Mouse (Mus musculus): Measurements from ENCODE around the gene E2f8.

E2f8 gene

GRCm38 (mm10) chr7:48881486-48881885 is at the start of gene E2f8:
TSS of gene E2f8 (minus strand) at chr7:48881596.
- DNase-seq (ENCODE audit: low read depth, low spot score): peak; percentile 64

- DNase-seq (ENCODE audit: low read depth, low spot score): no peak
Observed at GRCm38 (mm10) chr7:48930399-48930798, 49.0 kb upstream of the E2f8 start.

- peak; percentile 70 for DNase-seq (ENCODE audit: low read depth, low spot score)
Observed at GRCm38 (mm10) chr7:48928364-48928763, 47.0 kb upstream of the E2f8 start.

- DNase-seq (ENCODE audit: low read depth, low spot score): no peak
Observed at GRCm38 (mm10) chr7:48925214-48925613, 43.8 kb upstream of the E2f8 start.

DNA sequence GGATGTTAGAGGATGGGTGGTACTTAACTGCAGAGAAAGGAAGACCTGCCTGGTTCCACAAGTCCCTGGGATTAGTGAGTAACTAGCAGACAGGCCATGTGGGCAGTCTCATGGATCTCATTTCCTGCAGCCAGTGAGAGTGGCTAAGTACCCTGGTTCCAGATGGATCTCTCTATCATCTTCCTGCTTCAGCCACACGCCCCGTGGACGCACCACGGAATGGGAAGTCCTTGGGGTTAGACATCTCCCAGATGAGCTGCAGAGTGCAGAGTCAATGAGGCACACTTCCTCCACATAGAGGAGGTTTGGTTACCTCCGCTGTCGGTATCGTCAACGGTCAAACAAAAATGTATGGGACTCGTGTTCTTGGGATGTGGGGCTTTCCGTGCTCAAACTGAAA is 42.2 kb upstream of the E2f8 start:
- DNase-seq (ENCODE audit: low read depth, low spot score): peak; percentile 16

- no peak for DNase-seq (ENCODE audit: low read depth, low spot score)
Observed at GRCm38 (mm10) chr7:48918389-48918788, 37.0 kb upstream of the E2f8 start.

GRCm38 (mm10) chr7:48917988-48918387 is 36.6 kb upstream of the E2f8 start:
- DNase-seq (ENCODE audit: low read depth, low spot score): peak; percentile 96

DNA sequence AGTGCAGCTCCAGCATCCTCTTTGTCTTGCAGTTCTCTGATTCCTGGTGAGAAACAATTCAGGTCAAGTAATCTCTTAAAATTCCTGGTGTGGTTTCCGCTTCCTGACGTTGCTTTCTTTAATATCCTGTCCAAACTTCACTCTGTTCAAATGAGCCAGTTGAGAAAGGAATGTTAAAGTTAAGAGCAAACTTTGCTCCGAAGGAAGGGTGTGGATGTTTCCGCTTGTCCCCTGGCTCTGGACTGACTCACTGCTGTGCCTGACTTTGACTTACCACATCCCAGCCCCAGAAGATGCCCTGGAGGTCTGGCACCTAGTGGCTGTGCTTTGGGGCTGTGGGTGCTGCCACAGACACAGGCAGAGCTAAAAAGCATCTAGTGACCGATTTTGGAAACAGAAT is 36.1 kb upstream of the E2f8 start:
- peak; percentile 82 for DNase-seq (ENCODE audit: low read depth, low spot score)

DNA sequence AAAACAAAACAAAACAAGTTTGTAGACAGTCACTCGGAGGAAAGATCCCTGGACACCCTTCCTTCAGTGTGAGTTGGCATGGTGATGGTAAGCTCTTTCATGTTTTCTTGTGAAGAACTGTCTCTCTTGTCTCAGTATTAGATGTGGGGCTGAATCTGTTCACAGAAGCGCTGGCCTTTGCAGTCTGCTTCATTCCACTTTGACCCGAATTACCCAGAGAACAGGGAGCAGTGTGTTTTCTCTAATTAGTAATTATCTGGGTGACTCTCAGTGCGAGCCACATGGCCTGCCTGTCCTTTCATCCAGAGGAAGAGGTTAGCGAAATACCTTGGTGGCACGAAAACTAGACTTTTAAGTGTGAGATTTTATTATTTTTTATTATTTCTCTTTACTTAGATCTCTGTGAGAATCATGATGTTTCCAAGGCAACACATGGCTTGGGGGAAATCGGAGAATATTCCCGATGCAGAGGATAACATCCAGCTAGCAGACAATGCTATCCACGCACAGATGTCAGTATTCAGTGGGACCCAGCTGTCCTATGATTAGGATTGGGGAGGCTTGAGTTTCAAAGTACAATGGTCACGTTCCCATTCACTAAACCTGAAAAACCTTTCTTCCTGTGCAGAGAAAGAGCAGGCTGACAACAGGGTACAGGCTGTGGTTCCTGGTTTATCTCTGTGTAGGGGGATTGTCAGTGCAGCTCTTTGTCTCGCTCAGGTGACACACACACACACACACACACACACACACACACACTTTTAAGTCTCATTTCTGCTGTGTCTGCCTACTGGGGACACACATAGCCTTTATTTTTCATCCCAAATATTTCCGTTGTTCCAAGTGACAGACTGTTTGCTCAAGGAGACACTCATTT is 33.5 kb upstream of the E2f8 start:
- no peak for DNase-seq (ENCODE audit: low read depth, low spot score)

DNA sequence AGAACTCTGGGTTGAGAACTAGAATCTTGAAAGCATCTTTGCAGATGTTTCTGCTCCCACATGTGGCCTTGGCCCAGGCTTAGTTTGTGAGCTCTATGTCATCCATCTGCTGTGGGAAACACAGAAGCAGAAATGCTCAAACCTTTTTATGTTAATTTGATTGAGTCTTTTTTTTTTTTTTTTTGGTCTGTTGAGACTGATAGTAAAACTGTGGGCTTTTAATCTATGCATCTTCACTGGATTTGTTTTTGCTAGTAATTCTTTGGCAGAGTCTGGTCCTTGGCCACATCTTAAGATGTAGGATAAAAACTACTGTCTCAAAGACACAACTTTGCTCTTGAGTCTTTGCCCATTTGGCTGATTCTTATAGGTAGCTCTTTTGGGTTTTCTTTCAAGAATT is 29.8 kb upstream of the E2f8 start:
- no peak for DNase-seq (ENCODE audit: low read depth, low spot score)

GRCm38 (mm10) chr7:48910282-48910681 is 28.9 kb upstream of the E2f8 start:
- no peak for DNase-seq (ENCODE audit: low read depth, low spot score)

DNA sequence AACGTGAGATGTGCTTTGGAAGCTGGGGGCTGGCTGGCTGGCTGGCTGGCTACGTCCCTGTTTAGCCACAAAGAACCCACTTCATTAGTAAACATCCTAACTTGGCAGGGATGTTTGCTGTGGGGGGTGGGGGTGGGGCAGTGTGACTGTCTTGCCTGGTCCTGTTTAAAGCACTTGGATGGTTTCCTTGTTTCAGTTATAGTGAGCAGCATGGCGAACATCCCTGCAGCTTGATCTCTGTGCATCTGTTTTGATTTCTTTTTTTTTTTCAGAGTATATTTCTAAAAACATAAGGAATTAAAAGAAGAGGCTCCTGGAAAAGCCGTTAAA is 27.9 kb upstream of the E2f8 start:
- DNase-seq (ENCODE audit: low read depth, low spot score): no peak

GRCm38 (mm10) chr7:48908521-48909341 is 27.3 kb upstream of the E2f8 start, which contains the start of gene Nav2:
TSS of gene Nav2 (plus strand) at chr7:48908716.
- no peak for DNase-seq (ENCODE audit: low read depth, low spot score)

GRCm38 (mm10) chr7:48902454-48902853 is 21.1 kb upstream of the E2f8 start:
- no peak for DNase-seq (ENCODE audit: low read depth, low spot score)

DNA sequence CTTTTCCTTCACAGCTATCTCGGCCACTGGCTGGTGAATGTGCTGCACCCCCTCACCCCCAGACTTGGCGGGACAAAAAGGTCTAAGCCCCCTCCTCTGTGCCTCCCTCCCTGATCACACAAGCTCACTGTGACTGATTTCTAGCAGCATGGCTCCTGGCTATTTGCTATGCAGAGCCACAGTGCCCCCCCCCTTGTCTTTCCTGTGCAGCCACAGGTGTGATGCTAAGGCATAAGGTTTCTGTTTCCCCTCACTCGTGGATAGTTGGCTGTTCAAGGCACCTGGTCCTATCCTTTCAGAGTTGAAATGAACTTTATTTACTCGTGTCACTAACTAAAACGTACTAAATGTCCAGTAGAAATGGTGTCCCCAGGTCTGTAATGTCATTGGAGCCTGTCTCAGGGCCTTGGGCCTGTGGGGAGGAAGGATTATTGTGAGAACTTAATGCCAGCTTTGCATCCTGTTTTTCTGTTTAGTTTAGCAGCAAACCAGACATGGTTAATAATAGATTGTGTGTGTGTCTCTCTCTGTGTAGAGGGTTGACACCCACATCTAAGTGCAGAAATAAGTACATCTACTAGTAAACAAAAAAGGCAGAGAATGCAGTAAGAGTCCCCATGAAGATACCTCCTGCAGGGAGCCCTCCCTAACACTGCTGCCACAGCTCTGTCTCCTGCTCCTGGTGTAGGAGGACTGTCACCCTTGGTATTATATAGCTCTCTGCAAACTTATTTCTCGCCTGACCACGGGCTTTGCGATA is 19.2 kb upstream of the E2f8 start:
- no peak for DNase-seq (ENCODE audit: low read depth, low spot score)

DNA sequence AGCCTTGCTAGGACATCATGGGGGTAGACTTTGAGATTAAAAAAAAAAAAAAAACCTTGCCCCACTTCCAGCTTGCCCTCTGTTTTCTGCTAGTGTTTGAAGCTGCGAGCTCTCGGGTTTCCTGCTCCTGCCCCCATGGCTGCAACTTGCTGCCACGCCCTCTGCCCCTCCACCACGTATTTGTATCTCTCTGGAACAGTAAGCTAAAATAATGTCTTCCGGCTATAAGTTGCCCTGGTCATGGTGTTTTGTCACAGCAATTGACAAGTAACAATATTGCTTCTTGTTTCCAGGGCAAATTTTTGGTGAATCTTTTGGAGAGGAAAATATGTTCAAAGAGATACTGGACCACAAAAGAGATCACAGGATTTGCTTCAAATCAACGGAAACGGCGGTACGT is 17.0 kb upstream of the E2f8 start:
- no peak for DNase-seq (ENCODE audit: low read depth, low spot score)

DNA sequence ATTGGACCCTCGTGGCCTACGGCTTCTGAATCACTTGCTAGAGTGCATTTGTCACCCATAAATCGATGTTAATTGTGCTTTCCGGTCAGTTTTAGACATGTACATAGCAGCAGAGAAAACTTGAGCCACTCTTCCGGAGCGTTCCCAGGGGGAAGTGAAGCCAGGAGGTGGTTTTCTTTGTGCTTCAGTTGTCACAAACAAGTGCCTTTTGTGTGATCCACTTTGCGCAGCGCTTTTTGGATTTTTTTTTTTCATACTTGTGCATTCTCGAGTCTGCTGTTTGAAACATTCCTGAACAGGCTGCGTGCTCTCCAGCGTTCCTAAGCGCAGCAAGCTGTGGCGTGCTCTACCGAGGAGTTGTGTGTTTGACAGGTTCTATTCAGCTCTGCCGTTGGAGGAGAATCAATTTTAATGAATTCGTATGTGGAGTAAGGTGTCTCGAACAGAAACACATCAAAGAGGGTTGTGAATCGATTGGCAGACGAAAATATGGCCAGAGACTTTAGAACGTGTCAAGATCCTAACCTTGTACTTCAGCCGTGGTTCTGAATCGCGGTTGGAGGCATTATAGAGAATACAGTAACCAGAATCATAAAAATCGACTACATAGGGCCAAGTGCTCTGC is 16.3 kb upstream of the E2f8 start:
- no peak for DNase-seq (ENCODE audit: low read depth, low spot score)

DNA sequence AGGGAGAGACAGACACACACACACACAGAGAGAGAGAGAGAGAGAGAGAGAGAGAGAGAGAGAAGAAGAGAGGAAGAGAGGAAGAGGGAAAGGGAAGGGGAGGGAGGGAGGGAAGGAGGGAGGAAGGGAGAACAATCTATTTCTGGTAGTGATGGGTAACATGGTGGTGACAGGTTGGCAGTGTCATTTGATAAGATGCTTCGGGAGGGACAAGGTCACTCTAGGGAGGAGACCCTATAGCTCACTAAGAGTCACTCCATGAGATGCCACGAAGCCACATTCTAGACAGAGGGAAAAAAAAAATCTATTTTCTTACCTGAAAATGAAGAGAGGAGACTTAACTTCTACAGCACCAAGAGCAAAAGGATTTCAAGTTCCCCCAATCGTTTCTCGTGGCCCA is 14.7 kb upstream of the E2f8 start:
- DNase-seq (ENCODE audit: low read depth, low spot score): no peak

DNA sequence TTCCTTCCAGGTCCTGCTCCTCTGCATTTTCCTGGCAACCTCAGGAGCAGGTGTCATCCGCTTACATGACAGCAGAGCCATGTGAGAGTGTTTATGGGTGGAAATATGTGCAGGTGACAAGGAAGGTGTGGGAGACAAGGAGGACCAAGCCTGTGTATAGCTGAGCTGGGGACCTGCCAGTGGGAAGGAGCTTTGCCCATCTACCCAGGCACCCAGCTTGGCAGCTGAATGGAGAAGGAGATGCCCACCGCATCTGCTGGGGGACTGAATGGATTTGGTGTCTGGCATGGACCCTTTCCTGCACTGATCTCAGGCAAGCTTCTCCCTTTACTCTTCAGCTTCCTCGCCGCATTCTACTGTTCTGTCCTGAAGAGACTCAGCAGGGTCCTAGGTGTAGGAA is 14.1 kb upstream of the E2f8 start:
- DNase-seq (ENCODE audit: low read depth, low spot score): no peak

- no peak for DNase-seq (ENCODE audit: low read depth, low spot score)
Observed at GRCm38 (mm10) chr7:48894763-48895162, 13.4 kb upstream of the E2f8 start.

DNA sequence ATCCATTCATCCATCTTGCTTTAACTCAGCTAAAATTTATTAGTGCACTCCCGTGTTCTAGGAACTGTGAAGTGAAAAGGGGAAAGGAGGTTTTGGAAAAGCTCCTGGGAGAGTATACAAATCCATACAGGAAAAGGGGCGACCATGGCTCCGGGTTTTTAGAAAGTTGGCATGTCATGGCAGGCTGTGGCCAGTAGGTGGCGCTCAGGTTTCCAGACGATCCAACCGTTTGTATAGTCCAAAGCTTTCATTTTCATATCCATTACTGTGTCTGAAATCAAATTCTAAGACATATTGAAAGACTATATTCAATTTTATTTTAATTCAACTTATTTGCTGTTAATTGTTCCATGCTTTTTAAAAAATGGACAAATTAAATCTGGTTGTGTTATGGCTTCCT is 12.8 kb upstream of the E2f8 start:
- DNase-seq (ENCODE audit: low read depth, low spot score): peak; percentile 32

- no peak for DNase-seq (ENCODE audit: low read depth, low spot score)
Observed at GRCm38 (mm10) chr7:48893093-48893492, 11.7 kb upstream of the E2f8 start.
